Mouse (Mus musculus): ENCODE data around the gene Hspe1.
"Not testable (repeated sequence)": the region's sequence is repeated elsewhere in the genome, so short reads cannot be mapped to it uniquely, and the experiment has no call there.

Gene Hspe1

DNA sequence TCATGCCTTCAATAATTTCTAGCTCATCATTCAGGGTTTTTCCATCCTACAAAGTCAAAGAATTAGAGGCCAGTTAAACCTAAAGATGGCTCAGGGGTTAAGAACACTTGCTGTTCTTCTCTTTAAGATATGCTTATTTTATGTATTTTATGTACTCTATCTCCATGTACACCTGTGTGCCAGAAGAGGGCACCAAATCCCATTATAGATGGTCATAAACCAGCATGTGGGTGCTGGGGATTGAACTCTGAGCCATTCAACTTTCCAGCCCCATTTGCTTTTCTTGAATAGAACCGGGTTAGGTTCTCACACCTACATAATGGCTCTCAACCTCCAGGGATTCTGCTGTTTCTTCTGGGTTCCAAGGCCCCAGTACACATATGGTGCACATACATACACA lies 5.8 kb upstream of the Hspe1 start:
- no peak for DNase-seq (ENCODE audit: extremely low spot score, low spot score)

DNA sequence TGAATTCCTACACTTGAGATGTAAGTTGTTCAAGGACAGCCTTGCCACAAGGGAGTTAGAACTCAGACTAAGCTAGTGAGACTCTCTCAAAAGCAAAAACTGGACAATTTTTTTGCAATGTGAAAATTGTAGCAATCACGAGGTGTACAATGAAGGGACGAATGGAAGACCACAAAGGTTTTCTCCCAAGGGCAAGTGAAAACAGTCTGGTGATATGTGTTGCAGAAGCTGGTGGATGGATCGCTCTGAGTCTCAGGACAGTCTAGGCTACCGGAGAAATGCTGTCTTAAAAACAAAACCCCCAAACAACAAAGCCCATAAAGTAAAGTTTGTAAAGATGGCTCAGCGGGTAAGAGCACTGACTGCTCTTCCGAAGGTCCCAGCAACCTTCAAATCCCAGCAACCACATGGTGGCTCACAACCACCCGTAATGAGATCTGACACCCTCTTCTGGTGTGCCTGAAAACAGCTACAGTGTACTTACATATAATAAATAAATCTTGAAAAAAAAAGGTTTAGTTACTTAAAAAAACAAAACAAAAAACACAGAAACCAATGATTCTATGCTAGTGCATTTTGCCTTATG lies 2.1 kb upstream of the Hspe1 start:
- DNase-seq (ENCODE audit: extremely low spot score, low spot score): no peak

GRCm38 (mm10) chr1:55086868-55087400 lies 998 bp upstream of the Hspe1 start:
- no peak for DNase-seq (ENCODE audit: extremely low spot score, low spot score)

DNA sequence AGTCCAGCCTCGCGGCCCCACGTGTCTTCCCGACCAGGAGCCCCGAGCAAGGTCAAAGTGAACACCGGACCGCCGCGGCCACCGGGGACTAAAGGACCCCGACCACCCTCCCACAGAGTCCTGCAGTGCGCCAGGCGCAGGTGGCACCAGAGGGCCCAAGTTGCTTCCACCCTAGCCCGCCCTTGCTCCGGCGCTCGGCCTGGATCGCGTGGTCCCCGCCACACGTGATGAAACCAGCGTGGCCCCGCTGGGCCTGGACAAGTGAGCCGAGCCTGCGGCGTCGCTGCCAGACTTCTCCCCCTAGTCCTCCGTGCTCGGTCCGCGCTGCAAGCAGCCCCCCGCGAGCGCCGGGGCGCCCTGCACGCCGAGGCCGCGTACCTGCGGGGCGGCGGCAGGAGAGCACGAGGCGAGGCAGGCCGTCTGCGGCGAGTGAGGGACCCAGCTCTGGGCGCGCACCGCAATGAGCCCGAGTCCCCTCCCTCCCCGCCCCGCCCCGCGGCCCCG lies 479 bp upstream of the Hspe1 start:
- DNase-seq (ENCODE audit: extremely low spot score, low spot score): no peak

GRCm38 (mm10) chr1:55088611-55089497 lies 922 bp downstream of the Hspe1 start:
- no peak for DNase-seq (ENCODE audit: extremely low spot score, low spot score)

DNA sequence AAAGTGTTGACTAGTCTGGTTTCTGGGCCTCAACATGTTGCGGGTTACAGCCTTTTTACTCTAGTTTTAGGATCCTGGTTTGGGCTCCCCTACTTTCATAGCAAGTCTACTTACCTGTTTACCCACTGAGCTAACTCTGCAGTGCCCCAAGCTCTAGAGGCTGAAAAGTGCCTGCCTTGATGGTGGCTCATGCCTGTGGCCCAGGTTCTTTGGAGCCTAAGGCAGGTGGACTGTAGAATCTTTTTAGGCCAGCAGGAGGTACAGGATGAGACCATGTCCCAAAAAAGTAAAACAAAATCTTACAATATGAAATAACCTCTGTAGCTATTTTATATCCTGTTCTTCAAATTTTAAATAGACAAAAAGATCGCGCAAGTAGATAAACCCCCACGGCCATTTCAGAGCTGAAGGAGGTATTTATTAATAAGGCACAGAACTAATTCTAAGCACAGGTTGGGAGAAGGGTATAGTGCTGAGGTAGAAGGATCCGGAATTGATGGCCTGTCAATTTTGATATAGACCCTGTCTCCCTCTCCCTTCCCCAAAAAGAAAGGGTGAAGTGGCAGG lies 1.6 kb downstream of the Hspe1 start:
- DNase-seq (ENCODE audit: extremely low spot score, low spot score): no peak

- DNase-seq (ENCODE audit: extremely low spot score, low spot score): no peak
These were observed 4.1 kb downstream of the Hspe1 start for GRCm38 (mm10) chr1:55092056-55092455.

DNA sequence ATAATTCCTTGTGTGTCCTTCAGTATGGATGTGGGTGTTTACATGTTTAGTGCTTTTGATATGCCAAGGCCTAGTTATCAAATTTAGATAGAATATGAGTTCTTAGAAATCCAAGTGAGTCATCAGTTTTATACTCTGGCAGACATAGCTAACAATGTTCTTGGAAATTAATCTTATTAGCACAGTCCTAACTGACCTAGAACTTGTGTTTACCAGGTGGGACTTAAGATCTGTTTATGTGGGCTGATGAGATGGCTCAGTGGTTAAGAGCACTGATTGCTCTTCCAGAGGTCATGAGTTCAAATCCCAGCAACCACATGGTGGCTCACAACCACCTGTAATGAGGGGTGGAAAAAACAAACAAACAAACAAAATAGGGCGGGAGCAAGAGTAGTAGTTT lies 4.5 kb downstream of the Hspe1 start:
- DNase-seq (ENCODE audit: extremely low spot score, low spot score): no peak

- no peak for DNase-seq (ENCODE audit: extremely low spot score, low spot score)
These were observed 19.1 kb downstream of the Hspe1 start for GRCm38 (mm10) chr1:55106919-55107585.

DNA sequence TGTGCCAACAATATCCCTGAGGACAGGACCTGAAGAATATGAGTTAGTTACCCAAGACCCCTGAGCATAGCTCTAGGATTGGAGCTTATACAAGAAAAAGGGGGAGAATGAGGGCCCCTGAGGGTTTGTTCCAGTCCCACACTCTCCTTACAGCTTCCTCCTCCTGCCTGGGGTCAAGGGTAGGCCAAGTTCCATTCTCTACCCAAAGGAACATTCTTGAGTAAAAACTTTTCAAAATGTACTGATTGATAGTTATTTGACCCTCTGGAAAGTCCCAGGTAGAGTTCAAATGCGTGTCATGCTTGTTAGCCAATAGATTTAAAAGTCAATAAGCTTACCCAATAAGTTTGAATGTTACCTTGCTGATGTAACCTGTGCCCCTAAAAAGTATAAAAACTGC lies 19.7 kb downstream of the Hspe1 start:
- no peak for DNase-seq (ENCODE audit: extremely low spot score, low spot score)

DNA sequence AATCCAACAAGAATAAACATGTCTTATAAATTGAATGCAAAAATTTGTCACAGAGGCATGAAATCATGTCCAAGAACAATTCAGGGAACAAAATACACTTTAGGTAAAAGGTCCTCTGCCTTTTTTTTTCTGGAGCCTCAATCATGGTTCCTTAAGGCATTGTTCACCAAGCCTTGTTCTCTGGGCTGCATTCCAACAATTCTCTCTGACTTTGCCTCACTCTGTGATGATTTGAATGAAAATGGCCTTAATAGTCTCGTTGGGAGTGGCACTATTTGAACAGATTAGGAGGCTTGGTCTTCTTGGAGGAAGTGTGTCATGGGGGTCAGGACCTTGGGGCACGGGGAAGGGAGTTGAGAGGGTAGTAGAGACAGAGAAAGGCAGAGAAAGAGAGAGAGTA lies 20.5 kb downstream of the Hspe1 start:
- no peak for DNase-seq (ENCODE audit: extremely low spot score, low spot score)

DNA sequence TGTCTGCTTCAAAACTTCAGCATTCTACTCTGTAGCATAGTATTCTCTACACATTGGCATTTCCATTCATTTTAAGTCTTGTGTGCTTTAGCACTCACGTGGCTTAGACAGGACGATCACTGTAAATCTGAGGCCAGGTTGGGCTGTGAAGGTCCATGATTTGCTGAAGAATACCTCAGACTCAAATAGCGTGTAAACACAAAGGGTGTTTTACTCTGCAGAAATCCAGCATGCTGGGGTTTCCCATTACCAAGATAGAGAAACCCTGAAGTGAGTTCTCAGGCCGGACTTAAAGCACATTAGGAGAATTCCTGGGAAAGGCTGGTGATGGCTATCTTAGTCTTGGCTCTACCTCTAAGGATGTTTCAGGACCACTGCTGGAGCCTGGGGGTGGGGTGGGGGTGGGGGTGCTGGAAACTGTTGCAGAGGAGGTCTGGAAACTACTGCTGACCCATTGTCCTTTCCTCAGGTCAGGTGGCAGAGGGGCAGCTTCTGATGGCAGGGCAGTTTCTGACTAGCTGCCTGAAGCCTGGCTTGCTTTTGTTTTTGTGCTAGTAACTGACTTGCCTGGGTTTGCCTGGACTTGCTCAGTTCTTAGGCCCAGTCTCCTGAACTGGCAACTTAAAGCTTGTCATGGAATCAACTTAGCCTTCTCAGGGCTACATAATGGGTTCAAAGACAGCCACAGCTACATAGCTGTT lies 21.3 kb downstream of the Hspe1 start:
- DNase-seq (ENCODE audit: extremely low spot score, low spot score): no peak

GRCm38 (mm10) chr1:55123046-55123445 lies 35.1 kb downstream of the Hspe1 start:
- no peak for DNase-seq (ENCODE audit: extremely low spot score, low spot score)

DNA sequence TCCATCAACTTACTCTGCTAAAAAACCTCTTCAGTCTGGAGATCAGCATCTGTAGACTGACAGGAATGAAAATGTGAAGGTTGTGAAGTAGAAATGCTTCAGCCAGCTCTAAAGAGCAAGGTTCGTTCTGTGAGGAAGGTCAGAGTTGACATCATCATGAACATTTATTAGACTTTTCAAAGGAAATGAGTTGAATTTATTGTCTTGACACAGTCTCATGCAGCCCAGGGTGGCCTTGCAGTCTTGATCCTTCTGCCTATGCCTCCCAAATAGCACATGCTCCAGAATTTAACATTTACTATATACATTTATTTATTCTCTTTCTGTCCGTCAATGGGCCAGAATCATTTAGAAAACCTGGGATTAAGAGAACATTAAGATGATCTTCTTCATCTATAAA lies 35.6 kb downstream of the Hspe1 start:
- DNase-seq (ENCODE audit: extremely low spot score, low spot score): no peak

- DNase-seq (ENCODE audit: extremely low spot score, low spot score): not testable (repeated sequence)
These were observed 36.2 kb downstream of the Hspe1 start for GRCm38 (mm10) chr1:55124136-55124535.

GRCm38 (mm10) chr1:55129716-55130115 lies 41.8 kb downstream of the Hspe1 start:
- no peak for DNase-seq (ENCODE audit: extremely low spot score, low spot score)

- DNase-seq (ENCODE audit: extremely low spot score, low spot score): no peak
These were observed 42.4 kb downstream of the Hspe1 start for GRCm38 (mm10) chr1:55130190-55130916.

- peak; percentile 97 for DNase-seq (ENCODE audit: extremely low spot score, low spot score)
These were observed 43.0 kb downstream of the Hspe1 start, which contains the start of gene Mob4 for GRCm38 (mm10) chr1:55130943-55131401. Gene Mob4, plus strand, starts transcription at chr1:55131231.

- DNase-seq (ENCODE audit: extremely low spot score, low spot score): no peak
These were observed 43.6 kb downstream of the Hspe1 start for GRCm38 (mm10) chr1:55131424-55132014.

- DNase-seq (ENCODE audit: extremely low spot score, low spot score): no peak
These were observed 44.4 kb downstream of the Hspe1 start for GRCm38 (mm10) chr1:55132308-55132707.

Data from neural tube, embryonic 10.5 days (tissue).